Mouse (Mus musculus): ENCODE measurements around the gene Tmc5. TPM values are rescaled to one million over a fixed set of nuclear protein-coding genes. Genes with fewer than 3 reads are reported as not detected.

Gene Tmc5
- polyA plus RNA-seq, 1 experiment from 2014 or later: 5.3 TPM

Other genes with a start within 250 kb of the Tmc5 start
- gene Syt17, start 149.1 kb upstream of the Tmc5 start, polyA plus RNA-seq (2014; fragmentation: Nextera tagmentation; extraction: Ambion mirVana): 8.3 and 9.1 TPM in 2 replicates
- 2.6 and 2.8 TPM in 2 replicates for gene Itpripl2, start 105.3 kb upstream of the Tmc5 start, polyA plus RNA-seq (2014; fragmentation: Nextera tagmentation; extraction: Ambion mirVana)
- gene Coq7, start 63.9 kb upstream of the Tmc5 start, polyA plus RNA-seq (2014; fragmentation: Nextera tagmentation; extraction: Ambion mirVana): 139 and 142 TPM in 2 replicates
- 3.7 and 4.0 TPM in 2 replicates for gene Tmc7, start 12.6 kb upstream of the Tmc5 start, polyA plus RNA-seq (2014; fragmentation: Nextera tagmentation; extraction: Ambion mirVana)
- 114 and 125 TPM in 2 replicates for gene Gde1, start 108.5 kb downstream of the Tmc5 start, polyA plus RNA-seq (2014; fragmentation: Nextera tagmentation; extraction: Ambion mirVana)
- 8.3 and 9.0 TPM in 2 replicates for gene Ccp110, start 115.3 kb downstream of the Tmc5 start, polyA plus RNA-seq (2014; fragmentation: Nextera tagmentation; extraction: Ambion mirVana)
- 67.7 and 79.0 TPM in 2 replicates for gene Vps35l, start 142.9 kb downstream of the Tmc5 start, polyA plus RNA-seq (2014; fragmentation: Nextera tagmentation; extraction: Ambion mirVana)

Data from intestine, embryonic 14.5 days (tissue).